Mouse (Mus musculus) retina, embryonic 14.5 days (tissue): Measurements from ENCODE around the gene Gpatch4.

Experiments used
- DNase-seq: peaks from one replicate; pipeline ENCODE4 v3.0.0-alpha.2; 2015; ENCODE audit warnings: low spot score

Gpatch4 gene

DNA sequence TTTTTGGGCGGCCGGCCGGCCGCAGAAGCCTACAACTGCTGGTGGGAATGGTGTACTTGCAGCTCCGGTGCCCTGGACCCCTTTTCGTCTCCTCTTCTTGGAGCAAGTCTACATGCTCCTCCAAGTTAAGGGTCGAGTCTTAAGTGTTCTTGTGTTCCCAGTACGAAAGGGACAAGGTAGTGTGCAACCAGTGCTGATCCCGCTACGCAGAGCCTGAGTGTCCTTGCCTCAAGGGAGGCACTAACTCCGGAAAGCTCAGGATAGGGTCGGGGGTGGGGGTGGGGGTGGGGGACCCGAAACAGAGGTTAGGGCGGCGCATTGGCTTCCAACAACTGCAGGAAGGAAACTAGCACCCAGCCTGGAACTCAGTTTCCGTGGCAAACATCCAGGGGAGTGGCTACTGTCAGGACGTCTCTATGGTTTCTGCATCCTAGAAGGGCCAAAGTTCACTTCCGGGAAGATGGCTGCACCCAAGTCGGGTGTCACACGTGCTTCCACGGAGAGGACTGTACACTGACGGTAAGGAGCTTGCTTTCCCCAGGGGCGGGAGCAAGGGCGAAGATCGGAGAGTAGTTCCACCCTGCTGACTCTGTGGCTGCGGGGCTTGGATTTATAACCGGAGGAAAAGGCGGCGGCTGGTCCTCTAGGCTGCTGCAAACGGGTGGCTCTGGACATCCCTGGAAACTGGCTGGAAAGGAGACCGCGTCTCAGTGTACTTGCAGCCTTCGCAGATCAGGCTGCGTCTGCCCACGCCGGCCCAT, at the start of gene Gpatch4:
TSS of gene Gpatch4 (plus strand) at position 448 of the 761 bp plus-strand sequence.
- DNase-seq, result peak; percentile 100

DNA sequence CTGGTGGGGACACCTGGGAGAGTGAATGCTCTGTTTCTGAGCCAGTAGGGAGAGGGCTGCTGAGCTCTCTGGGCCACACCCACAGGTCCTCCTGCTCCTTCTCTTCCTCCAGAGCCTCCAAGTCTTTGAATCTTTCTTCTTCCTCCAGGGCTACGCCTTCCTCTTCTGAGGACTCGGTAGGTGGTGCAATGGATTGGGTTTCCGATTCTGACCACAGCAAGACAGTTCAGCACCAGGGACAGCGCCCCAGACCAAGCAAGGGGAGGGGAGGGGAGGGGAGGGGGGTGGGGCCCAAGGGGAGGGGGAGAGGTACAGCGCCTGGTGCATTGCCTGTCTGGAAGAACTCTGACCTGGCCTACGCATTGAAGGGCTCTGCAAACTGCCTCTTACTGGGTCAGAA, 49.5 kb upstream of the Gpatch4 start:
- peak; percentile 61 for DNase-seq

GRCm38 (mm10) chr3:87995331-87995730, 47.6 kb upstream of the Gpatch4 start:
- DNase-seq, result no peak

- no peak for DNase-seq
Measured at GRCm38 (mm10) chr3:87996401-87996800, 46.5 kb upstream of the Gpatch4 start.

DNA sequence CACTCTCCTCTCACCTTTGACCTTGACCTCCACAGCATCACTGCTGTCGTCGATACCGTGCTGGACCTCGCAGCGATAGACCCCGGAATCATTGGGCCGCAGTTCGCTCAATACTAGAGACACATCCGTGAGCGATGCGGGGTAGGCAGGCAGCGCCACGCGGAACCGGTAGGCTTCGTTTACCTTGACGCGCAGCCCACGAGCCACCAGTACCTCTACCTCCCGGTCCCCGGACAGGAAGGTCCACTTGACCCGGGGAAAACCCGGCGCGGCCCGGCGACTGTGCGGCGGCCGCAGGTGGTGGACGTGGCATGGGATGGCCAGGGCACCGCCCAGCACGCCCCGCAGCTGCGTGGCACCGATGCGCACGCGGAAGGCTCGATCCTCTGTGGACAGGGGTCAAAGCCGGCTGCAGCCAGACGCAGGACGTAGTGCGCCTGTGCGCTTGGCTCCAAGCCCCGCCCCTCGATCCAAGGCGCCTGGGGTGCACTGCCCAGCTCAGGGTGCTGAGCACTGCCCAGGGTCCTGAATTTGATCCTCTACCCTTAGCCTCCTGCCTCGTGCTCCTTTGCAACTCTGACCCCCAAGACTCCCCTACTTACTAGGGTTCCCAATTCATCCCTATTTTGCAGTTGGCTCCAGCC, 45.8 kb upstream of the Gpatch4 start:
- no peak for DNase-seq

- no peak for DNase-seq
Measured at GRCm38 (mm10) chr3:87998747-87999146, 44.2 kb upstream of the Gpatch4 start.

DNA sequence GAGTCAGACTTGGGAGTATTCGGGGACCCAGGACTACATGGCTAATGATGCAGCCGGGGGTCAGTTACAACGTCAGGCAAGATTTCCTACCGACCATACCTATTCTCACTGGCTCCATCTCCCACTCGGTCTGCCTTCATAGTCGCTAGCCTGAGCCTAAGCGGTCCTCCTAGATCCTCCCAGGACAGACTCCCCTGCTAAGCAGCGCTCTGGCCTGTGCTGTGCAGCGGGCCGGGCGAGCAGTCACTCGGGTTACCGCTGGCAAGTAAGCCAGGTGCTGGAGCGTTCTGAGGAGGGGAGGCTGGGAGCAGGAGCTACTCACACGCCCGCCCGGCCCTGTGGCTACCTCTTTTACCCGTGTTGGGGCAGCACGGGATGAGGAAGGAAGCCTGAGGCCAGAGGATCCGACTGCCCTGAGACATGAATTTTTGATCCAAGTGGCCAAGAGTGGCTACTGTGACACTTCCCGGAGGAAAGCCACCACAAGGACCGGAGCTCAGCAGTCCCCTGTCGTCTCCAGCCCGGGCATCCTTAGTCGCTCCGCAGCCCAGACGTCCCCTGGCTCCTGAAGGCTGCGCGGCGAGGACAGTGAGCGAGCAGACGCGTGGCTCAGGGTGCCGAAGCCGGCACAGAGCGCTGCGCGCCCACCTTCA, 43.5 kb upstream of the Gpatch4 start:
- no peak for DNase-seq

GRCm38 (mm10) chr3:88000181-88000580, 42.7 kb upstream of the Gpatch4 start, which contains the start of gene Bcan:
Bcan (minus strand) TSS chr3:88000230.
- DNase-seq, result no peak

DNA sequence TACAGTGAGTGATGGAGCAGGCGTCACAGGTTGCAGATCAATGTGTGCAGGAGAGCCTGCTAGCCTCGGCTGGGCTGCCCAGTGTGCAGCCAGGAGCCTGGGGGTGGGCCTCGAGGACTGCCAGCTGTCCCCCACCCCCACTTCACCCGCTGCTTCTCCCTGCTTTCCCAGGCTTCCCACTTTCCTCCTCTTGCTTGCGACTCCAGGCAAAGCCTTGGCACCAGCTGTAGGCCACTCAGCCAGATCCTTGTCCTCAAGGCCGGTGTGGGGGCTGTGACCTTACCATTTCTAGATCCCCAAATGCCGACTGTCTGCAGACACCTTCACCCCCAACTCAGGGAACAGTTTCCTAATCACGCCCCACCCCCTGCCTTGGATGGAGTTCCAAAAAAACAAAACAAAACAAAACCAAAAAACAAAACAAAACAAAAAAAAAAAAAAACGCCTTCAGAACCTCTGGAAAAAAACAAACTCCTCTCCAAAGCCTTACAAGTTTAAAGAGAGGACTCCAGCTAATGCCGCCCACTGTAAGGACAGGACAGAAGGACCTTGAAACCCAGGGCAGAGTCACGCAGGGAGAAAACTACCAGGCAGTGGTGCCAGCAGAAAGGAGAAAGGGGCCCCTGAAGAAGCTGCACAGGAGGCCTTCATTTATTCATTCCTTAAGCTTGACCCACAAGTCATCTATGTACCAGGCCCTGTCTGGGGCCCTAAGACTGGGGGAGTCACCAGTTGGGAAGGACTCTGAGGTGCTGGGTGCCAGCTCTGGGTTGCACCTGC, 41.9 kb upstream of the Gpatch4 start:
- DNase-seq, result no peak

DNA sequence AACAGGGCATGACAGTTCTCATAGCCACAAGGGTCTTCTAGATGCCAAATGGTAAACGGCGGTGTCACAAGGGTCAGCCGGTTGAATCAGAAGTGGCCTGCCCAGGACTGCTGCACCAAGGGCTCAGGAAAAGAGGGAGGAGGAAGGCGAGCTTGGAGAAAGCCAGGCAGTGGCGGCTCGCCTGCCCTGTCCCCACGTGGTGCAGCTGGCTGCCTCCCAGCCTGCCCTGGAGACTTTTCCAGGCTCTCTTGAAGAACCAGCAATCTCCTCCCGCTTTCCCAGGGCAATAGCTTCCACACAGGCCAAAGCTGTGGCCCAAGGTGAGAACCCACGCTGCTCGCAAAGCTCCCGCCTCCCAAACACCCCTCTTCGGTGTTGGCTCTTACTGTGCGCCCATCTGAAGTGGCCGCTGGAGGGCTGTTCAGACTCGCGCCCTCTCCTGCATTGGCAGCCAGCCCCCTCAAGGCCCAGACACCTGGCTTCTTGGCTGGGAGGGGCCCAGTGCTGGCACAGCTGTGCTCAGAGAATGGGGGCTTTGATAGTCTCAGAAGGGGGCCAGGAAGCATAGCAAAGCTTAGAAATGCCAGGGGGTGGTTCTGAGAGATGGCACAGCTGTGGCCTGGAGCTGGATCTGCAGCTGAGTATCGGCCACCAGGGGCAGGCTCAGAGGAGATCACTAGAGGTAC, 40.5 kb upstream of the Gpatch4 start:
- DNase-seq, result no peak

GRCm38 (mm10) chr3:88005822-88006786, 36.8 kb upstream of the Gpatch4 start:
- DNase-seq, result no peak

DNA sequence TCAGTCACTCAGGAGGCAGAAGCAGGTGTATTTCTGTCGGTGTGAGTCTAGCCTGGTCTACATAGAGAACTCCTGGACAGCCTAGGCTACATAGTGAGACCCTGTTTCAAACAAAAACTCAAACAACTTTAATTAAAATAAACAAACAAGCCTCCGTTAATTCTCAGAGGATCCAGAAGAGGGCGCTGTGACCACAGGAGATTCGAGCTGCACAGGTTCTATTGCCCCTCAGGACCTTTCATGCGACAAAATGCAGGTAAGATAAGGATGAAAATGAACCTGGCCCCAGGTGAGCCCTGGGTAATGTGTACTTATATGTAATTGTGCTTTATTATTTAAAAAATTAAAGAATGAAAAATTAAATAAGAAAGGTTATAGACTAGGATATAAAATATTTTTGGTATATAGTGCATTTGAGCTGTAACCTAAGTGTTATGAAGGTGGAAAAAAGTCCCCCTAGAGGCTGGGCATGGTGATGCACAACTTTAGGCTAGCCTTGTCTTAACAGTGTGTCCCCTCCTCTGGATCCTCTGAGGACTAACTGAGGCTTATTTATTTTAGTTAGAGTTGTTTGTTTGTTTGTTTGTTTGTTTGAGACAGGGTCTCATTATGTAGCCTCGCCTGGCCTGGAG, 32.2 kb upstream of the Gpatch4 start:
- peak; percentile 63 for DNase-seq

- peak; percentile 95 for DNase-seq
Measured at GRCm38 (mm10) chr3:88022322-88023191, 20.4 kb upstream of the Gpatch4 start.

DNA sequence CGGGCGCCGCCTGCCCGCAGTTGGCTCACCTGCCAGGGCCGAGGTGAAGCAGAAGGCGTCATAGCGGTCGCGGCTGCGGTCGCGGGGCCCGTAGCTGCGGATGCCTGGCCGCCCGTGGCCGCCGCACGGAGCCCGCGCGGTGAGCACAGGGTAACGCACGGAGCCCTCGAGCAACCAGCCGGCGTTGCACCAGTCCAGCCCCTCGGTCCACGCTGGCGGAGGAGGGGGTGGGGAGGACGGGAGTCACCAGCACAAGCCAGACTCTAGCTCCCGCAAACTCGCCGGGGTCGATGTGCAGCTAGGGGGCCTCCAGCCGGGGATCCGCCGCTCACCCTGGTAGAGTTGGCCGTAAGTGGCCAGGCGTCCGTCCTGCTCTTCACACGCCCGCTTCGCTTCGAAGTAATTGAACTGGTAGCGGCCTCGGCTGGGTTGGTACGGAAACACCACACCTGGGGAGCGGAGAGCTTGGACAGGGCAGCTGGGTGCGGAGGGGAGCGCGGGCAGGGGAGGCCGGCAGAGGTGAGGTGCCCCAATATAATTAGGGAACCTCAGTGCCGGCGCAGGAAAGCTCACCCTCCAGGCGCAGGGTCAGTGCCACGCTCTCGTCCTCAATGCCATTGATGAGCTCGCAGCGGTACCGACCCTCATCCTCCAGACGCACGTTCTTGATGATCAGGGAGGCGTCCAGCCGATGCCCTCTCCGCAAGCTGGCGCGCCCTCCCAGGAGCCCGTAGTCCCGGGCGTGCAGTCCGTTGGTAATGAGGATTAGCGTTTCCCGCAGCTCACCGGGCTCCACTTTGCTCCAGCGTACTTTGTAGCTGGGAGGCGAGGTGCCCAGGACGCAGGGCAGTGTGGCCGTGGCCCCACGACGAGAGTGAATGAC, 19.5 kb upstream of the Gpatch4 start:
- peak; percentile 21 for DNase-seq

DNA sequence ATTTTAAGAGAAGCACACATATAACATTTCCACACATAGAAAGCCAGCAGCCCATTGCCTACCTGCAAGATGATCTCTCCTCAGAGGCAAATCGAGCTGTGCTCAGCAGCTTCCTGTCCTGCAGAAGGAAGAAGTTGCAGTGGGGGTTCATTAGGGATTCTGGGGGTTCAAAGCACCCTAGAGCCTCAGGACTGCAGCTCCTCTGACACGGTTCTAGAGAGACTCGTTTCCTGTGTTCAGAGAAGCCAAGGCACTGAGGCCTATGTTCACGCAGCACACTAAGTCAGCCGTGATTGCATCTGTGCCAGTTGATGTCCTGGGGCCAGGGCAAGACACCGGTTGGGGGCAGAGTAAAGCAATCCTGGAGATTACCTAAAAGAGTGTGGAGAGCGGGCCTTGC, 16.1 kb upstream of the Gpatch4 start:
- DNase-seq, result no peak

GRCm38 (mm10) chr3:88027434-88028186, 15.3 kb upstream of the Gpatch4 start, which contains the start of gene Hapln2:
Hapln2 (minus strand) TSS chr3:88027583.
- DNase-seq, result no peak
